Mouse (Mus musculus): ENCODE measurements at regions not wholly inside any gene's neighbourhood (a gene's known extent, or its start where the extent isn't known, plus 50 kb on each side); places are given as distances from the start of the nearest gene placed in this dataset.

GRCm38 (mm10) chr4:38461473-38462194 lies 988.5 kb upstream of the 1700009N14Rik start:
- TF ChIP-seq POLR2A (IDR thresholded peaks at IDR 0.05; ENCODE audit: borderline replicate concordance, extremely low read depth, insufficient read depth, insufficient read length, poor library complexity, severe bottlenecking) (no peak), CTCF (IDR thresholded peaks at IDR 0.05; ENCODE audit: borderline replicate concordance, extremely low read depth, insufficient read depth, insufficient read length) (no peak)
